Mouse (Mus musculus) ES-E14 (cell line): ENCODE data around the gene Rtn4ip1. TPM values are rescaled to one million over a fixed set of nuclear protein-coding genes. Genes with fewer than 3 reads are reported as not detected.
A peak's percentile ranks its signal among the peaks of the same experiment; 100 is the strongest.

Source experiments
- DNase-seq: peaks from one replicate; pipeline ENCODE4 v3.0.0-alpha.2; 2013; ENCODE audit warnings: low read depth, low spot score
- H3K27ac ChIP-seq: 2 replicates; pipeline ENCODE4 v1.5.1; 2012; ENCODE audit warnings: low read depth, mild to moderate bottlenecking, low read length, moderate library complexity, mixed read lengths; ENCODE audit not compliant: poor library complexity, insufficient read depth, severe bottlenecking
- H3K36me3 ChIP-seq: 2 replicates; pipeline ENCODE4 v1.6.1; 2012; ENCODE audit warnings: mild to moderate bottlenecking, low read length, moderate library complexity, mixed read lengths; ENCODE audit not compliant: control insufficient read depth, poor library complexity, insufficient read depth, severe bottlenecking
- H3K4me1 ChIP-seq, 2 experiments: fragments of 150-350 bp in 1 of 2; sonication (generic) in 1 of 2; 2 replicates each; pipeline ENCODE4 v1.6.1; 2012; ENCODE audit warnings: low read length in 2 of 2, mild to moderate bottlenecking in 1 of 2, mixed read lengths in 1 of 2; ENCODE audit not compliant: control insufficient read depth in 2 of 2, insufficient read depth in 2 of 2, poor library complexity in 1 of 2
- H3K4me3 ChIP-seq, 2 experiments: fragments of 150-350 bp in 1 of 2; sonication (generic) in 1 of 2; 2 replicates each; pipeline ENCODE4 v1.5.1; 2012; ENCODE audit warnings: low read length in 2 of 2, low read depth in 1 of 2, mild to moderate bottlenecking in 1 of 2, mixed read lengths in 1 of 2; ENCODE audit not compliant: insufficient read depth in 1 of 2, poor library complexity in 1 of 2, severe bottlenecking in 1 of 2
- H3K9ac ChIP-seq: 2 replicates; pipeline ENCODE4 v1.6.1; 2012; ENCODE audit warnings: low read depth, mild to moderate bottlenecking, low read length, mixed read lengths; ENCODE audit not compliant: poor library complexity, insufficient read depth, severe bottlenecking
- H3K9me3 ChIP-seq: fragments of 150-350 bp; sonication (generic); 2 replicates; pipeline ENCODE4 v1.6.1; 2012; ENCODE audit warnings: low read depth, mild to moderate bottlenecking, low read length; ENCODE audit not compliant: control insufficient read depth, insufficient read depth
- CHD2 ChIP-seq: IDR thresholded peaks from 2 replicates; pipeline ENCODE4 v1.6.1; 2014; ENCODE audit warnings: mild to moderate bottlenecking, low read depth, low read length, inconsistent platforms
- HCFC1 ChIP-seq: IDR thresholded peaks from 2 replicates; pipeline ENCODE4 v1.6.1; 2012; ENCODE audit warnings: low read length, inconsistent platforms, borderline replicate concordance; ENCODE audit not compliant: insufficient read depth
- MAFK ChIP-seq: IDR thresholded peaks from 2 replicates; pipeline ENCODE4 v1.6.1; 2014; ENCODE audit warnings: mild to moderate bottlenecking, low read depth, low read length, inconsistent platforms; ENCODE audit not compliant: insufficient read depth
- ZC3H11A ChIP-seq: IDR thresholded peaks from 2 replicates; pipeline ENCODE4 v1.6.1; 2012; ENCODE audit warnings: low read depth, mild to moderate bottlenecking, inconsistent platforms, low read length, borderline replicate concordance
- ZNF384 ChIP-seq: IDR thresholded peaks from 2 replicates; pipeline ENCODE4 v1.6.1; 2012; ENCODE audit warnings: low read depth, low read length, inconsistent platforms
- in situ Hi-C, 2 experiments: fragments of 600-800 bp; cut with MboI; formaldehyde crosslinking; loops; one replicate each; pipeline ENCODE4 v1.15.1; 2025; ENCODE audit warnings: low sequenced_read_pairs in 2 of 2, inconsistent platforms in 1 of 2; ENCODE audit not compliant: unreplicated experiment in 2 of 2
- total RNA-seq: library from RNA; depleted of rRNA; stranded (reverse); fragments of 300-350 nt; gene quantifications from 2 replicates; pipeline ENCODE4 v1.2.3, GENCODE M21; 2012

The Rtn4ip1 gene
- total RNA-seq, 1 experiment = 8.5 TPM

DNA sequence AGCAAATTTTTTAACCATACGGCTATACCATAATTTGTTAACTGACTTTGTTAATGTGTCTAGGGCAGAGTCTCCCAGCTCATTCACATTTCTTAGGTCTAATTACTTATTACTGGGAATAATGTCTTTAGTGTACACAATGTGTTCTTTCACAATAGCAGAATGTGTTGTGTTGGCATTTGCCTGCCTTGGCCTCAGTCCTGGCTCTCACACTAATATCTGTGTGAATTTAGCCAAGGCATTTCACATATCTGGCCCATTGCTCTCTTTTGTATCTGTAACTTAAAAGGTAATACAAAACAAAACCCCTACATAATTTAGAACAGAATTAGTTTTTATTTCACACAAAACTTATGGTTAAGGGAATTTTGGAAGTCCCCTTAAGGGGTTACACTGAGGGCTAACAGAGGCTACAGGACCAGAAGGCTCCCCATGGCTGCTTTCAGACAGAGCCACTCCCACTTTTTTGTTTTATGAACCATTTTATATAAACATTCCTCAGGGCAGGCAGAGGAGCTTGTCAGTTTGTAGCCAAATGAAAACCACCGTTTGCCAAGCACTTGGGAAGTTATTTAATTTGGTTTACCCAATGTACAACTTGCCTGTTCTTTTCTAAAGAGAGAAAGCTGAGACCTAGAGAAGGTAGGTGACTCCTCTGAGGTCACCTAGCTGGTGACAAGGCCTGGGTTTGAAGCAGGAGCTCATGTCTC lies 98.7 kb downstream of the Rtn4ip1 start:
- Histone ChIP-seq H3K9ac (no peak overlapping the region), H3K36me3 (no peaks in the 10 kb centered on the region), H3K9me3 (no peaks in the 10 kb centered on the region), H3K4me1 (peaks cover 0 to 4% of the 10 kb centered on the region in 2 experiments; a peak in 1 of 4 replicates), H3K4me3 (no peak overlapping the region), H3K27ac (no peak overlapping the region)
- in situ Hi-C loops = no loop called here
- TF ChIP-seq ZC3H11A (no peak), ZNF384 (no peak), MAFK (no peak), CHD2 (no peak), HCFC1 (no peak)
- no peak for DNase-seq

DNA sequence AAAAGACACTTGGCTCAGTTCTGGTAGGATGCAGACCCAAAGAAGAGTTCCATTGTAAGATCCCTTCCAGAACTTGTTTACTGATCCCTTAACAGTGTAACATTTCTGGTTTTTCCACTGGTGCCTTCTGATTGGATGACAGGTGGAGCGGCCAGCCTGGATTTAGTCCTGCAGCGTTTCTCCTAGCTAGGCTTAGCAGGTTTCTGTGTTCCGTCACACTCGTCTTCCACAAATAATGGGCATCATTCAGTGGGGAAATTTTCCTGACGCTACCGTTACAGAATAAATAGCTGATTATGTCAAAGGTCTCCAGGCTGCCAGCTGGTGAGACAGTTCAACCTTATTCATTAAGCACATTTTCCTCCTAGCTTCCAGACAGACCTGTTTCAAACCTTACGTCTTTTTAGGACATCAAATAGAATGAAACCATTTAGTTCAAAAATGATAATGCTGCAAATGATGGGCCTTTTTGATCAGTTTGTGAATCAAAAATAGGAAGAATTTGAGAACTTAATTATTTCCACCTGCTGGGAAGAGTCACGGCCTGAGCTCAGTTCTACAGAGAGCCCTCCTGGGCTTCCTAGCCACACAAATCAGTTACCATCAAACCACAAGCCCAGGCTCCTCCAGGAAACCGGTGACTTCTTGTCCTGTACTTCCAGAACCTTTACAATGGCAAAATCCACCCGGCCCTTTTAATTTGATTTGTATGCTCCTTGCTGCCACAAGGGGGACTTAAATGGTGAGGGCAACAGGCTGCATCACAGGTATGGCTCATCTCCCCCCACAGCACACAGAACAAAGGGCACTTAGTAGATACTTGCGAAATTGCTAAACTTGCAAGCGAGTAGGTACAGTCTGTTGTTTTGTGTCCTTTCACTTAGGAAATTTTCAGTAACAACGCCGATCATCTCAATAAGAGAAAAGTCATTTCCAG lies 100.7 kb downstream of the Rtn4ip1 start:
- Histone ChIP-seq H3K9ac (no peak overlapping the region), H3K9me3 (no peaks in the 10 kb centered on the region), H3K27ac (no peak overlapping the region), H3K4me3 (no peak overlapping the region), H3K36me3 (no peaks in the 10 kb centered on the region), H3K4me1 (no peaks in the 10 kb centered on the region; a peak in 1 of 4 replicates)
- peak; percentile 43 for DNase-seq
- in situ Hi-C loops = no loop called here
- TF ChIP-seq HCFC1 (no peak), MAFK (no peak), ZC3H11A (peak; percentile 54; the same call in 1 of the 2 replicates)

DNA sequence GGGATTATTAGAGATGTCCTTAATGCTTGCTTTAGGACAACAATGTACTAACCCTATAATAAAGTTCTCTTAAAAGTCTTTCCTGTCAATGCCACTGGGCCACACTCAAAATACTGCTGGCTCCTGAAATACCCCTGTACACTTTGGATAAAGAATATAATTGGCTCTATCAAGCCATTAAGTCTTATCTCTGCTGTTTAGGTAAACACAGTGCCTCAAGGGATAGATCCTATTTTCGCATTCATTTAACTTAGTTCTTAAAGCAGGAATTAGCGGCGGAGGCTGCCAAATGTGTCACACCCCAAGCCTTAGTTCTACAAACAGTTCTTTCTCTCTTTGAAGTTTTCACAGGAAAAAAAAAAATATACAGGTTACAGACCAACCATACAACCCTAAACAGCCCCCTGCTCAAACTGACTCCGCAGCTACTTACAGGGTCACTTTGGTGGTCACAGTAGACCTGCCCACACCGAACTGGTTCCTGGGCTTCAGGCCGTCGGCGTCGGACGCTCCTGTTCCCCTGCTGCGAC lies 101.5 kb downstream of the Rtn4ip1 start:
- Histone ChIP-seq H3K9ac (peak overlapping the region; percentile 55; the same call in 1 of the 2 replicates), H3K9me3 (no peaks in the 10 kb centered on the region), H3K36me3 (no peaks in the 10 kb centered on the region), H3K4me3 (peak overlapping the region; percentile 65 to 68; a peak in 3 of 4 replicates), H3K4me1 (no peaks in the 10 kb centered on the region; a peak in 1 of 4 replicates), H3K27ac (no peak overlapping the region)
- TF ChIP-seq CHD2 (no peak), HCFC1 (no peak), ZNF384 (no peak), ZC3H11A (no peak), MAFK (no peak)
- DNase-seq = no peak
- in situ Hi-C loops = no loop called here

DNA sequence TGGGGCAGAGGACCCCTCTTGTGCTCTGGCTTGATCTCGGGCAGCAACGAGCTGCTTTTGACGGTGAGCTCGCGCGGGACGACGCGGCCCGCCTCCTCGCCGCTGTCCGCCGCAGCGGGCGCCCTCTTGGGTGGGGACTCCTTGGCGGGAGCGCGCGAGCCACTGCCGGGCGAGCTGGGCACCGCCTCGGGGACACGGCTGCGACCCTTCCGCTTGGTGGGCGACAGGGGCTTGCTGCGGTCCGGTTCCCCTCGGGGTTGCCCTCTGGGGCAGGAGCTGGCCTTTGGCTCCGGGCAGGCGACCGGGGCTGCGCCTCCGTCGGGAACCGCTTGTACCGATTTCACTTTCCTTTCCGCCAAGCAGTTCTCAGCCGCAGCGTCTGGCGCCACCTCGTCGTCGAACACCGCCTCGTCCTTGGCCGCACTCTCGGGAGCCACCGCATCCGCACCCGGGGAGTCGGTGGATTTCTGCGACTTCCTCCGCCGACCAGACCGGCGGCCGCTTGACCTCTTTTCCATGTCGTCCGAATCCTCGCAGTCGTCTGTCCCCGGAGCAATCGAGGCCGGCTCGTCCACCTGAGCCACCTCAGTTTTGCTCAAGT lies 102.0 kb downstream of the Rtn4ip1 start:
- Histone ChIP-seq H3K36me3 (no peaks in the 10 kb centered on the region), H3K4me1 (no peaks in the 10 kb centered on the region; a peak in 1 of 4 replicates), H3K9ac (peak overlapping the region; percentile 55), H3K27ac (no peak overlapping the region), H3K9me3 (no peaks in the 10 kb centered on the region), H3K4me3 (peak overlapping the region; percentile 65 to 68)
- in situ Hi-C loops = no loop called here
- DNase-seq = no peak
- no peak for TF ChIP-seq HCFC1
- TF ChIP-seq MAFK = no peak
- TF ChIP-seq ZC3H11A = no peak
- no peak for TF ChIP-seq ZNF384
- no peak for TF ChIP-seq CHD2
